Mouse (Mus musculus) erythroblast, embryonic 14.5 days (primary cell): ENCODE results near the gene Dnaic2.

Source experiments
- GATA1 ChIP-seq: IDR thresholded peaks from 2 replicates; pipeline ENCODE4 v1.6.1; 2012; ENCODE audit warnings: low read length, inconsistent platforms, mixed read lengths
- TAL1 ChIP-seq: IDR thresholded peaks from 3 replicates; pipeline ENCODE4 v1.6.1; 2012; ENCODE audit warnings: low read length, inconsistent platforms, mixed read lengths

DNA sequence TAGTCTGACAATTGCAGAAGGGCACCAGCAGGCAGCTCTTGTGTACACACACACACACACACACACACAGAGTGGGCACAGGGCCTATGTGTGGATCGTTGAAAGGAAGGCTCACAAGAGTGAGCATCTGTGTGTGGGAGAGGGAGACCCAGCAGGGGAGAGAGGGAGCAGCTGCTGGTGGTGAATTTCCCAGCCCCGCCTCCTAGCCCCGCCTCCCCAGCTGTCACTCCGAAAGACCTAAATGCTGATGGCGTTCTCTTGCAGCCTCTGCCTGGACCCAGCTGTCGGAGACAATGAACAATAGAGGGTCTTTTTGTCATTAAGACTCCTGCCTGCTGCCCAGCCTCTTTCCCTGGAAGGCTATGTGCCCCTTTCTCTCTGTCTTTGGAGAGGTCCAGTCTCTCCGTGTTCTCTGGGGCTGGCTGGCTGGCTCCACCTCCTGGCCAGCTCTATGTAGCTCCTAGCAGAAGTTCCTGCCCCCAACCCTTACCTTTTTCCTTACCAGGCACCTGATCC lies 68.1 kb downstream of the Dnaic2 start:
- TF ChIP-seq TAL1 = no peak
- TF ChIP-seq GATA1 = no peak
